Mouse (Mus musculus): Measurements from ENCODE around the gene Cpt1c.

Cpt1c gene

GRCm38 (mm10) chr7:44998501-44998955 lies 23.9 kb upstream of the Cpt1c start, which contains the start of gene Bcl2l12:
TSS of gene Bcl2l12 (minus strand) at chr7:44998712.
- DNase-seq (ENCODE audit: low spot score): peak; percentile 57

GRCm38 (mm10) chr7:44997940-44998428 lies 23.3 kb upstream of the Cpt1c start:
- DNase-seq (ENCODE audit: low spot score): no peak

- DNase-seq (ENCODE audit: low spot score): peak; percentile 97
These were observed 22.7 kb upstream of the Cpt1c start, which contains the start of gene Irf3 for GRCm38 (mm10) chr7:44997231-44997939. TSS of gene Irf3 (plus strand) at chr7:44997648.

- no peak for DNase-seq (ENCODE audit: low spot score)
These were observed 22.0 kb upstream of the Cpt1c start for GRCm38 (mm10) chr7:44996672-44997071.

- DNase-seq (ENCODE audit: low spot score): peak; percentile 90
These were observed 12.4 kb upstream of the Cpt1c start for GRCm38 (mm10) chr7:44986879-44987718.

GRCm38 (mm10) chr7:44986192-44986878 lies 11.7 kb upstream of the Cpt1c start, which contains the start of gene Prmt1:
TSS of gene Prmt1 (minus strand) at chr7:44986568.
- peak; percentile 100 for DNase-seq (ENCODE audit: low spot score)

- DNase-seq (ENCODE audit: low spot score): peak; percentile 88
These were observed 11.0 kb upstream of the Cpt1c start for GRCm38 (mm10) chr7:44985595-44986191.

GRCm38 (mm10) chr7:44984833-44985164 lies 10.1 kb upstream of the Cpt1c start:
- no peak for DNase-seq (ENCODE audit: low spot score)

GRCm38 (mm10) chr7:44983944-44984832 lies 9.5 kb upstream of the Cpt1c start:
- DNase-seq (ENCODE audit: low spot score): no peak

GRCm38 (mm10) chr7:44983085-44983484 lies 8.4 kb upstream of the Cpt1c start:
- peak; percentile 65 for DNase-seq (ENCODE audit: low spot score)

- no peak for DNase-seq (ENCODE audit: low spot score)
These were observed 6.9 kb upstream of the Cpt1c start for GRCm38 (mm10) chr7:44981539-44981938.

- DNase-seq (ENCODE audit: low spot score): no peak
These were observed 3.6 kb upstream of the Cpt1c start for GRCm38 (mm10) chr7:44978300-44978699.

- DNase-seq (ENCODE audit: low spot score): no peak
These were observed 417 bp upstream of the Cpt1c start for GRCm38 (mm10) chr7:44975117-44975419.

- no peak for DNase-seq (ENCODE audit: low spot score)
These were observed 1.1 kb downstream of the Cpt1c start for GRCm38 (mm10) chr7:44973415-44974130.

GRCm38 (mm10) chr7:44971142-44971541 lies 3.5 kb downstream of the Cpt1c start:
- no peak for DNase-seq (ENCODE audit: low spot score)

- peak; percentile 92 for DNase-seq (ENCODE audit: low spot score)
These were observed 4.4 kb downstream of the Cpt1c start for GRCm38 (mm10) chr7:44970231-44970691.

- DNase-seq (ENCODE audit: low spot score): no peak
These were observed 8.0 kb downstream of the Cpt1c start for GRCm38 (mm10) chr7:44966638-44967037.

- DNase-seq (ENCODE audit: low spot score): no peak
These were observed 8.7 kb downstream of the Cpt1c start for GRCm38 (mm10) chr7:44965975-44966374.

GRCm38 (mm10) chr7:44964990-44965389 lies 9.7 kb downstream of the Cpt1c start:
- DNase-seq (ENCODE audit: low spot score): no peak

GRCm38 (mm10) chr7:44962831-44963230 lies 11.8 kb downstream of the Cpt1c start:
- no peak for DNase-seq (ENCODE audit: low spot score)

All from yolk sac, embryonic 10.5 days (tissue).